Mouse (Mus musculus) lung, postnatal 14 days (tissue): ENCODE measurements around the gene Apobec1.
"Not testable (repeated sequence)": the region's sequence is repeated elsewhere in the genome, so short reads cannot be mapped to it uniquely, and the experiment has no call there.

Experiments used
- DNase-seq: peaks from one replicate; pipeline ENCODE4 v3.0.0; 2021

The Apobec1 gene

GRCm38 (mm10) chr6:122556959-122557561 lies 45.2 kb downstream of the Apobec1 start:
- DNase-seq: peak; percentile 81

GRCm38 (mm10) chr6:122555266-122555665 lies 47.0 kb downstream of the Apobec1 start:
- DNase-seq: no peak

GRCm38 (mm10) chr6:122554102-122554501 lies 48.1 kb downstream of the Apobec1 start:
- DNase-seq: no peak

- no peak for DNase-seq
These were observed 48.6 kb downstream of the Apobec1 start, which contains the start of gene Aicda for GRCm38 (mm10) chr6:122553606-122554005. Gene Aicda (plus strand): TSS chr6:122553801.

GRCm38 (mm10) chr6:122545948-122546347 lies 56.3 kb downstream of the Apobec1 start:
- DNase-seq: no peak

GRCm38 (mm10) chr6:122545289-122545882 lies 56.9 kb downstream of the Apobec1 start:
- DNase-seq: peak; percentile 19

- DNase-seq: no peak
These were observed 57.6 kb downstream of the Apobec1 start for GRCm38 (mm10) chr6:122544672-122545071.

GRCm38 (mm10) chr6:122543574-122543973 lies 58.7 kb downstream of the Apobec1 start:
- no peak for DNase-seq

- not testable (repeated sequence) for DNase-seq
These were observed 59.8 kb downstream of the Apobec1 start for GRCm38 (mm10) chr6:122542459-122542858.

GRCm38 (mm10) chr6:122539564-122539963 lies 62.7 kb downstream of the Apobec1 start:
- no peak for DNase-seq

- DNase-seq: no peak
These were observed 68.2 kb downstream of the Apobec1 start for GRCm38 (mm10) chr6:122534032-122534431.

- peak; percentile 35 for DNase-seq
These were observed 69.4 kb downstream of the Apobec1 start for GRCm38 (mm10) chr6:122532883-122533302.

GRCm38 (mm10) chr6:122531466-122532174 lies 70.6 kb downstream of the Apobec1 start:
- DNase-seq: no peak

- DNase-seq: no peak
These were observed 74.1 kb downstream of the Apobec1 start for GRCm38 (mm10) chr6:122528136-122528535.
